Mouse (Mus musculus) kidney, adult 8-10 months (tissue): ENCODE measurements at regions not wholly inside any gene's neighbourhood (a gene's known extent, or its start where the extent isn't known, plus 50 kb on each side); places are given as distances from the start of the nearest gene placed in this dataset.

Experiments used
- DNase-seq, 2 experiments: peaks; one replicate each; pipeline ENCODE4 v3.0.0; 2022

- DNase-seq = no peak
Observed at GRCm38 (mm10) chr14:25383169-25383824, 75.7 kb upstream of the Zmiz1 start.

- peak; percentile 34 to 39 for DNase-seq
Observed at GRCm38 (mm10) chr14:25385644-25386043, 73.3 kb upstream of the Zmiz1 start.

GRCm38 (mm10) chr14:25387780-25388179, 71.2 kb upstream of the Zmiz1 start:
- no peak for DNase-seq

GRCm38 (mm10) chr14:25389314-25389713, 69.7 kb upstream of the Zmiz1 start:
- no peak for DNase-seq

GRCm38 (mm10) chr14:25392412-25392811, 66.6 kb upstream of the Zmiz1 start:
- DNase-seq = no peak

GRCm38 (mm10) chr14:25392940-25393339, 66.0 kb upstream of the Zmiz1 start:
- DNase-seq = no peak

- no peak for DNase-seq
Observed at GRCm38 (mm10) chr14:25394931-25395330, 64.1 kb upstream of the Zmiz1 start.

- peak; percentile 43 to 61 for DNase-seq
Observed at GRCm38 (mm10) chr14:25396990-25397531, 61.9 kb upstream of the Zmiz1 start.

GRCm38 (mm10) chr14:25397751-25398150, 61.2 kb upstream of the Zmiz1 start:
- DNase-seq = no peak

- DNase-seq = no peak
Observed at GRCm38 (mm10) chr14:25398745-25399144, 60.2 kb upstream of the Zmiz1 start.

- DNase-seq = no peak
Observed at GRCm38 (mm10) chr14:25399286-25399685, 59.7 kb upstream of the Zmiz1 start.

GRCm38 (mm10) chr14:25401104-25401963, 57.7 kb upstream of the Zmiz1 start:
- no peak for DNase-seq

GRCm38 (mm10) chr14:25402409-25402808, 56.6 kb upstream of the Zmiz1 start:
- DNase-seq = no peak

GRCm38 (mm10) chr14:25405191-25405590, 53.8 kb upstream of the Zmiz1 start:
- DNase-seq = peak in 1 of 2 experiments; percentile 24

- no peak for DNase-seq
Observed at GRCm38 (mm10) chr14:25406059-25406458, 52.9 kb upstream of the Zmiz1 start.

- DNase-seq = no peak
Observed at GRCm38 (mm10) chr14:25406613-25407012, 52.4 kb upstream of the Zmiz1 start.

GRCm38 (mm10) chr14:25407111-25407510, 51.9 kb upstream of the Zmiz1 start:
- DNase-seq = no peak
